14 mouse cellular contexts compared by ENCODE assay signal in genomic region chr6:145876986-145877735, GRCm38 (mm10). TPM values are rescaled to one million over a fixed set of nuclear protein-coding genes. Genes with fewer than 3 reads are reported as not detected.
DNase-seq lines count a peak whose midpoint lies in the region; ATAC-seq and TF ChIP-seq lines count a peak whose summit lies in the region.
"Had no signal": no experiment of that assay in that cellular context is flagged by ENCODE, and none has a peak within 500 bp of the region (broad histone marks: within the 10 kb centered on the region; RNA-seq: fewer than 3 reads in every experiment).

No protein-coding gene starts in this region.

- no peak overlapping the region for H3K4me2 ChIP-seq in forebrain, postnatal 0 days (ENCODE audit: low read depth)
- H3K4me2 ChIP-seq in forebrain, embryonic 11.5 days (ENCODE audit: low read depth, low read length, severe bottlenecking) = no peak overlapping the region
- no peak overlapping the region for H3K4me2 ChIP-seq in lung, embryonic 15.5 days
- no peak overlapping the region for H3K4me2 ChIP-seq in hindbrain, postnatal 0 days (ENCODE audit: low read depth, low read length)
- H3K4me2 ChIP-seq: limb, embryonic 15.5 days had no signal

- no peak overlapping the region for H3K4me3 ChIP-seq in forebrain, postnatal 0 days (ENCODE audit: low read depth, low read length)
- H3K4me3 ChIP-seq in forebrain, embryonic 11.5 days (ENCODE audit: low read depth, low read length) = no peak overlapping the region
- no peak overlapping the region for H3K4me3 ChIP-seq in lung, embryonic 15.5 days
- no peak overlapping the region for H3K4me3 ChIP-seq in hindbrain, postnatal 0 days (ENCODE audit: low read length)
- no peak overlapping the region for H3K4me3 ChIP-seq in limb, embryonic 10.5 days
- H3K4me3 ChIP-seq: limb, embryonic 15.5 days had no signal

- TF ChIP-seq CTCF in forebrain, postnatal 0 days (IDR thresholded peaks at IDR 0.05; ENCODE audit: low read depth) = no peak
- no peak for TF ChIP-seq CTCF in hindbrain, postnatal 0 days (IDR thresholded peaks at IDR 0.05; ENCODE audit: low read depth)

- H3K27me3 ChIP-seq in forebrain, postnatal 0 days (ENCODE audit: insufficient read depth, low read length) = no peaks in the 10 kb centered on the region
- H3K27me3 ChIP-seq in forebrain, embryonic 11.5 days (ENCODE audit: control insufficient read depth, insufficient read depth, low read length) = no peaks in the 10 kb centered on the region
- no peaks in the 10 kb centered on the region for H3K27me3 ChIP-seq in lung, embryonic 15.5 days
- no peaks in the 10 kb centered on the region for H3K27me3 ChIP-seq in hindbrain, postnatal 0 days (ENCODE audit: insufficient read depth, low read length)
- no peaks in the 10 kb centered on the region for H3K27me3 ChIP-seq in limb, embryonic 10.5 days (ENCODE audit: low read depth, poor library complexity, severe bottlenecking)
- H3K27me3 ChIP-seq: limb, embryonic 15.5 days; Patski had no signal

- no peaks in the 10 kb centered on the region for H3K4me1 ChIP-seq in forebrain, postnatal 0 days (ENCODE audit: insufficient read depth)
- no peaks in the 10 kb centered on the region for H3K4me1 ChIP-seq in forebrain, embryonic 11.5 days (replicated peaks; ENCODE audit: control insufficient read depth, insufficient read depth, low read length)
- no peaks in the 10 kb centered on the region for H3K4me1 ChIP-seq in lung, embryonic 15.5 days
- peaks cover 5% of the 10 kb centered on the region; the same call in 1 of the 2 replicates for H3K4me1 ChIP-seq in hindbrain, postnatal 0 days (ENCODE audit: insufficient read depth, low read length)
- H3K4me1 ChIP-seq in limb, embryonic 10.5 days = no peaks in the 10 kb centered on the region

- no peak overlapping the region for H3K27ac ChIP-seq in forebrain, postnatal 0 days (ENCODE audit: low read depth, low read length)
- H3K27ac ChIP-seq in forebrain, embryonic 11.5 days (ENCODE audit: low read depth, low read length) = no peak overlapping the region
- H3K27ac ChIP-seq in lung, embryonic 15.5 days = no peak overlapping the region
- no peak overlapping the region for H3K27ac ChIP-seq in hindbrain, postnatal 0 days
- no peak overlapping the region for H3K27ac ChIP-seq in limb, embryonic 10.5 days
- H3K27ac ChIP-seq: limb, embryonic 15.5 days had no signal

- no peak overlapping the region for H3K9ac ChIP-seq in forebrain, postnatal 0 days
- H3K9ac ChIP-seq in forebrain, embryonic 11.5 days (ENCODE audit: low read length) = no peak overlapping the region
- no peak overlapping the region for H3K9ac ChIP-seq in lung, embryonic 15.5 days
- H3K9ac ChIP-seq in hindbrain, postnatal 0 days (replicated peaks; ENCODE audit: low read length) = no peak overlapping the region
- H3K9ac ChIP-seq: limb, embryonic 15.5 days had no signal

- H3K9me3 ChIP-seq in forebrain, postnatal 0 days (ENCODE audit: low read length) = no peaks in the 10 kb centered on the region
- no peaks in the 10 kb centered on the region for H3K9me3 ChIP-seq in forebrain, embryonic 11.5 days (ENCODE audit: control insufficient read depth, low read length)
- no peaks in the 10 kb centered on the region for H3K9me3 ChIP-seq in lung, embryonic 15.5 days
- no peaks in the 10 kb centered on the region for H3K9me3 ChIP-seq in hindbrain, postnatal 0 days (ENCODE audit: low read length)
- no peaks in the 10 kb centered on the region for H3K9me3 ChIP-seq in limb, embryonic 10.5 days (replicated peaks)
- H3K9me3 ChIP-seq: limb, embryonic 15.5 days had no signal

- no peaks in the 10 kb centered on the region for H3K36me3 ChIP-seq in forebrain, postnatal 0 days (ENCODE audit: insufficient read depth)
- H3K36me3 ChIP-seq in forebrain, embryonic 11.5 days (ENCODE audit: control insufficient read depth, insufficient read depth, low read length) = no peaks in the 10 kb centered on the region
- no peaks in the 10 kb centered on the region for H3K36me3 ChIP-seq in lung, embryonic 15.5 days
- H3K36me3 ChIP-seq in hindbrain, postnatal 0 days (ENCODE audit: insufficient read depth, low read length) = no peaks in the 10 kb centered on the region
- H3K36me3 ChIP-seq in limb, embryonic 10.5 days = no peaks in the 10 kb centered on the region
- H3K36me3 ChIP-seq: limb, embryonic 15.5 days had no signal

- 78% methylated on average over 9 of the region's 9 CpGs for WGBS in forebrain, postnatal 0 days
- 92% methylated on average over 9 of the region's 9 CpGs for WGBS in forebrain, embryonic 11.5 days
- WGBS in lung, embryonic 15.5 days = 58% methylated on average over 9 of the region's 9 CpGs
- WGBS in hindbrain, postnatal 0 days = 70% methylated on average over 9 of the region's 9 CpGs
- 88% methylated on average over 9 of the region's 9 CpGs for WGBS in limb, embryonic 10.5 days

- peak; percentile 58 for DNase-seq in forebrain, postnatal 0 days
- DNase-seq in forebrain, embryonic 11.5 days (ENCODE audit: low spot score) = no peak
- DNase-seq in lung, postnatal 10 days = no peak
- peak; percentile 55 for DNase-seq in Muller cell, postnatal 12 days (ENCODE audit: inconsistent ontology term)
- peak; percentile 75 for DNase-seq in hindbrain, postnatal 0 days (ENCODE audit: low spot score)
- DNase-seq in limb, embryonic 10.5 days (ENCODE audit: low spot score) = no peak
- no peak for DNase-seq in heart, postnatal 36 days
- DNase-seq: adrenal gland, adult 2 months; midbrain, embryonic 14.5 days; thymus, postnatal 14 days had no signal

- intact Hi-C loops in heart, postnatal 36 days (cut with DNase I) = no loop called here

- ATAC-seq in forebrain, postnatal 0 days = peak; percentile 82
- no peak for ATAC-seq in forebrain, embryonic 11.5 days (replicated peaks; ENCODE audit: low FRiP score)
- ATAC-seq in lung, embryonic 15.5 days (ENCODE audit: borderline replicate concordance, extremely low read depth, low FRiP score, low TSS enrichment) = 0 out of 2 replicates have a peak, but pooled peaks have one; percentile 31
- peak; percentile 81 for ATAC-seq in hindbrain, postnatal 0 days
- ATAC-seq: CD4-positive, CD25-positive, alpha-beta regulatory T cell, adult 4 months; Patski had no signal

RNA-seq across cellular contexts. Expression of gene Bhlhe41, which starts 11.8 kb away (rescaled TPM):
- 2.7 and 5.2 TPM in 2 replicates for total RNA-seq in forebrain, postnatal 0 days (2014; rRNA removed)
- 2.7 and 4.1 TPM in 2 replicates for polyA plus RNA-seq in forebrain, postnatal 0 days (2015; fragmentation: Nextera tagmentation; extraction: Ambion mirVana)
- 2.1 and 2.4 TPM in 2 replicates for polyA plus RNA-seq in forebrain, embryonic 11.5 days (2014; fragmentation: Nextera tagmentation; extraction: Ambion mirVana)
- 0.69 and 0.74 TPM in 2 replicates for polyA plus RNA-seq in lung, embryonic 15.5 days (2015; fragmentation: Nextera tagmentation; extraction: Ambion mirVana)
- total RNA-seq in hindbrain, postnatal 0 days (2014; rRNA removed) = 4.9 and 6.8 TPM in 2 replicates
- 9.4 TPM in 2 replicates for polyA plus RNA-seq in hindbrain, postnatal 0 days (2015; fragmentation: Nextera tagmentation; extraction: Ambion mirVana)
- 0.23 and 0.26 TPM in 2 replicates for polyA plus RNA-seq in limb, embryonic 10.5 days (2016; fragmentation: Nextera tagmentation; extraction: Ambion mirVana)
- 10 to 100 TPM; 18.9 to 28.6 TPM for total RNA-seq in heart, postnatal 36 days (2021)

RNA-seq across cellular contexts. Expression of gene Sspn, which starts 54.3 kb away (rescaled TPM):
- total RNA-seq in forebrain, postnatal 0 days (2014; rRNA removed) = 3.2 and 4.3 TPM in 2 replicates
- polyA plus RNA-seq in forebrain, postnatal 0 days (2015; fragmentation: Nextera tagmentation; extraction: Ambion mirVana) = 2.8 and 4.8 TPM in 2 replicates
- polyA plus RNA-seq in forebrain, embryonic 11.5 days (2014; fragmentation: Nextera tagmentation; extraction: Ambion mirVana) = 1.9 and 2.0 TPM in 2 replicates
- 12.5 and 13.6 TPM in 2 replicates for polyA plus RNA-seq in lung, embryonic 15.5 days (2015; fragmentation: Nextera tagmentation; extraction: Ambion mirVana)
- total RNA-seq in hindbrain, postnatal 0 days (2014; rRNA removed) = 3.7 and 6.0 TPM in 2 replicates
- 6.0 and 6.2 TPM in 2 replicates for polyA plus RNA-seq in hindbrain, postnatal 0 days (2015; fragmentation: Nextera tagmentation; extraction: Ambion mirVana)
- 1.9 and 4.6 TPM in 2 replicates for polyA plus RNA-seq in limb, embryonic 10.5 days (2016; fragmentation: Nextera tagmentation; extraction: Ambion mirVana)
- 100 to 1,000 TPM; 131 to 132 TPM for total RNA-seq in heart, postnatal 36 days (2021)
- polyA plus RNA-seq: CD4-positive, CD25-positive, alpha-beta regulatory T cell, adult 4 months had no signal

Comparison
In these comparisons a context has a peak if more than half of its experiments do, and no peak if none do; other contexts are left out.
1. DNase-seq: peak in forebrain, postnatal 0 days (single experiment), Muller cell, postnatal 12 days (single experiment) and hindbrain, postnatal 0 days (single experiment); none in forebrain, embryonic 11.5 days (single experiment), lung, postnatal 10 days (single experiment), limb, embryonic 10.5 days (single experiment) and heart, postnatal 36 days (0 of 2).